Mouse (Mus musculus) bone marrow macrophage, adult 2 months (primary cell): ENCODE results near the gene Pcdh7.

Experiments used
- CTCF ChIP-seq: IDR thresholded peaks from 2 replicates; pipeline ENCODE4 v1.5.1; 2012; ENCODE audit warnings: low read depth, mild to moderate bottlenecking, low read length, moderate library complexity
- POLR2A ChIP-seq: IDR thresholded peaks from 2 replicates; pipeline ENCODE4 v1.6.1; 2012; ENCODE audit warnings: mild to moderate bottlenecking, low read depth, low read length, borderline replicate concordance

DNA sequence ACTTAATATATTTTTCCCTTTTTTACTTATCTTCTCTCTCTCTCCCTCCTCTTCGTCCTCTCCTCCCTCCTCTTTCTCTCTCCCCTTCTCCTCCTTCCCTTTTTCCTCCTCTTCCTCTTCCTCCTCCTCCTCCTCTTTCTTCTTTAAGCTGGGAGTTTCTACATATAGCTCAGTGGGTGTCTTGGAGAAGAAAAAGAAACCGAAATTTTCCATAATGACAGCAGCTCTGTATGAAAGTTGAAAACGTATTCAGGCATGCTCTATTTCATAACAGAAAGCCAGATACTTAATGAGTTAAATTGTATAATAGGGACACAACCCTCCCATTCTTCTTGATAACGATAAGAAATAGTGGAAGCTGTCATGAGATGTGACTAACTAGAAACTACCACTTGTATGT is 246.0 kb downstream of the Pcdh7 start:
- TF ChIP-seq CTCF (no peak), POLR2A (no peak)
